Mouse (Mus musculus): ENCODE results near the gene Opcml. TPM values are rescaled to one million over a fixed set of nuclear protein-coding genes. Genes with fewer than 3 reads are reported as not detected.

Gene Opcml
- polyA plus RNA-seq, 2 experiments: 3.7 to 5.5 TPM

DNA sequence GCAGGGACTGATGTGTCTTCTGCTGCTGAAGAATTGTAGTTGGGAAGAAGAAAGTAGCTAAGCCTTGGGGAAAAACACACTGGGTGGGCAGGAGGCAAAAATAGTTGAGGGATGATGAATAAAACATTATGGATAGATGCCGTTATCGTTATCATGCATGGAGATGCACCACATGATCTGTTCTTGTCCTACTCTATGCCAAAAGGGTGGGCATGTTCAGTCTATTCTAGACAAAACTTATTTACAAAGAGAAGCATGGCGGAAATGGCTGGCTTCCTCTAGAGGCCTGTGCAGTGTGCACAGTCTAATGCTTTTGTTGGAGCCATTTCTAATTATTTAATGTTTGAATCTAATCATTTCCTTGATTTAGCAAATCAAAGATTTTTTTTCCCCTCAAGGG is 293.2 kb downstream of the Opcml start:
- no peaks in the 10 kb centered on the region for H3K36me3 ChIP-seq (ENCODE audit: control insufficient read depth, insufficient read depth, low read length)
- no peak overlapping the region for H3K27ac ChIP-seq (replicated peaks; ENCODE audit: low read depth, low read length)
- H3K4me2 ChIP-seq (replicated peaks; ENCODE audit: low read depth, low read length, severe bottlenecking): no peak overlapping the region
- TF ChIP-seq POLR2A (IDR thresholded peaks at IDR 0.05; ENCODE audit: borderline replicate concordance, extremely low read depth, insufficient read depth, insufficient read length): no peak
- H3K4me3 ChIP-seq (replicated peaks; ENCODE audit: low read length): no peak overlapping the region
- 98% methylated on average over 3 of the region's 3 CpGs for WGBS
- H3K9me3 ChIP-seq (ENCODE audit: control insufficient read depth, low read length): no peaks in the 10 kb centered on the region
- no peaks in the 10 kb centered on the region for H3K27me3 ChIP-seq (ENCODE audit: control insufficient read depth, insufficient read depth, low read length)
- no peak overlapping the region for H3K9ac ChIP-seq (ENCODE audit: low read depth, low read length, severe bottlenecking)
- ATAC-seq (ENCODE audit: low FRiP score, low read depth) (no peak), DNase-seq (ENCODE audit: low spot score) (no peak)
- no peaks in the 10 kb centered on the region for H3K4me1 ChIP-seq (ENCODE audit: control insufficient read depth, insufficient read depth, low read length)

DNA sequence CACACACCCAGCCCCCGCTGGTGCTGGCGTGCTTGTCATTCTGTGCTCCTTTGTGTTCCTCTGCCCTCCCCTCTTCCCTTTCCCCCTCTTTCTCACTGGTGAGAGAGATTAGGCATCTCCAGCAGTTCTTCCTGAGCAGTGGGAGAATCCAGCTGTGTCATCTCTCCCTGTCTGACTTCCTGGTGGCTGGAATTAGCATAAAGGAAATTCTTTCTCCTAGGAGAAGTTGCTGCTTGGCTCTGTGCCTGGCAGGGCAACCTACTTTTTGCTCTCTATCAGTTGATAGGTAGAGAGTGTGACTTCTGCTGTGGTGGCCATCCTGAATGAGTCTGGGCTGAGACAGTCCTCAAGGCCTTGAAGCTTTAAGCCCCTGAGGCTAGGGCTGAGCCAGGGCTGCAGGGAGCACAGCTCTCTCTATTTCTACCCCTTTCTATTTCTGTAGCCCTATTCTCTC is 293.7 kb downstream of the Opcml start:
- H3K4me2 ChIP-seq (replicated peaks; ENCODE audit: low read depth, low read length, severe bottlenecking): no peak overlapping the region
- H3K4me1 ChIP-seq (ENCODE audit: control insufficient read depth, insufficient read depth, low read length): no peaks in the 10 kb centered on the region
- no peak overlapping the region for H3K27ac ChIP-seq (replicated peaks; ENCODE audit: low read depth, low read length)
- ATAC-seq (ENCODE audit: low FRiP score, low read depth) (no peak), DNase-seq (ENCODE audit: low spot score) (no peak)
- peaks cover 3% of the 10 kb centered on the region; the same call in 1 of the 2 replicates for H3K27me3 ChIP-seq (ENCODE audit: control insufficient read depth, insufficient read depth, low read length)
- H3K36me3 ChIP-seq (ENCODE audit: control insufficient read depth, insufficient read depth, low read length): no peaks in the 10 kb centered on the region
- TF ChIP-seq POLR2A (IDR thresholded peaks at IDR 0.05; ENCODE audit: borderline replicate concordance, extremely low read depth, insufficient read depth, insufficient read length): no peak
- H3K4me3 ChIP-seq (replicated peaks; ENCODE audit: low read length): no peak overlapping the region
- 50% methylated on average over 2 of the region's 2 CpGs for WGBS
- no peaks in the 10 kb centered on the region for H3K9me3 ChIP-seq (ENCODE audit: control insufficient read depth, low read length)
- no peak overlapping the region for H3K9ac ChIP-seq (ENCODE audit: low read depth, low read length, severe bottlenecking)

DNA sequence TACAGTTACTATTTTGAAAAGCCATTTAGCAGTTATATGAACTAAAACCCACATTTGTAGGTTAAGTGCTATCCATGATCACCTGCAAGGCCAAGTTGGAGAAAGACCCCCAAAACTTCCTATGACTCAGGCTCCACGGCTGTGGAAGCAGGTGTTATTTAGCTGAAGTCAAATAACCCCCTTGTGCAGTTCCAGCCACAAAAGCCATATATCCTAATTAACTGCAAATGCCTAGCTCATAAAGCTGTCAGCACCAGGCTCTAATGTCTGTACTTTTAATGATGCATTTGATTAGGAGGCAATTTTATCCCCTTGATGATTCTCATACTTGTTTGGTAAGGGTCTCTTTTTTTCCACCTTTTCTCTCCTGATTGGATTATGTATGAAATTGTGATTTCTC is 300.8 kb downstream of the Opcml start:
- WGBS: 9% methylated on average over 1 of the region's 1 CpGs
- ATAC-seq (ENCODE audit: low FRiP score, low read depth) (no peak), DNase-seq (ENCODE audit: low spot score) (no peak)
- Histone ChIP-seq H3K36me3 (ENCODE audit: control insufficient read depth, insufficient read depth, low read length) (no peaks in the 10 kb centered on the region), H3K9ac (ENCODE audit: low read depth, low read length, severe bottlenecking) (no peak overlapping the region), H3K27ac (replicated peaks; ENCODE audit: low read depth, low read length) (no peak overlapping the region), H3K4me1 (ENCODE audit: control insufficient read depth, insufficient read depth, low read length) (no peaks in the 10 kb centered on the region), H3K27me3 (ENCODE audit: control insufficient read depth, insufficient read depth, low read length) (peaks cover 10% of the 10 kb centered on the region; the same call in 1 of the 2 replicates), H3K4me2 (replicated peaks; ENCODE audit: low read depth, low read length, severe bottlenecking) (no peak overlapping the region), H3K4me3 (replicated peaks; ENCODE audit: low read length) (no peak overlapping the region), H3K9me3 (ENCODE audit: control insufficient read depth, low read length) (no peaks in the 10 kb centered on the region)
- no peak for TF ChIP-seq POLR2A (IDR thresholded peaks at IDR 0.05; ENCODE audit: borderline replicate concordance, extremely low read depth, insufficient read depth, insufficient read length)

DNA sequence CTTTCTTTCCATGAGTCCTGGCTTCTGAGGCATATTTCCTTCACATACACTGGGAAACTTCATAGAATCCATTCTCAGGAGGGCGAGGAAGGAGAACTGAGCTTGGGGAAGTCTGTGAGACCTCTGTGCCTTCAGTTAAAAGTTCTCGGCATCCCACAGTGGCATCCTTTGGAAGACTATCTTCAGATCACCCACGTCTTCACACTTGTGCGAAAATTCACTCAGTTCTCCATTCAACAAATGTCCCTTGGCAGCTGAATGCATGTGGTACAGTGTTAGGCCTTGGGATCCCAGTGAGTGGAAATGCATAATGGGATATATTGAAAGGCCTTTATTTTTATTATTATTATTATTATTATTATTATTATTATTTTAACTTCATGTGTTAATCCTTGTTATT is 304.1 kb downstream of the Opcml start:
- 89% methylated on average over 4 of the region's 4 CpGs for WGBS
- Histone ChIP-seq H3K4me2 (replicated peaks; ENCODE audit: low read depth, low read length, severe bottlenecking) (no peak overlapping the region), H3K9me3 (ENCODE audit: control insufficient read depth, low read length) (no peaks in the 10 kb centered on the region), H3K4me3 (replicated peaks; ENCODE audit: low read length) (no peak overlapping the region), H3K9ac (ENCODE audit: low read depth, low read length, severe bottlenecking) (no peak overlapping the region), H3K4me1 (ENCODE audit: control insufficient read depth, insufficient read depth, low read length) (no peaks in the 10 kb centered on the region), H3K27ac (replicated peaks; ENCODE audit: low read depth, low read length) (no peak overlapping the region), H3K36me3 (ENCODE audit: control insufficient read depth, insufficient read depth, low read length) (no peaks in the 10 kb centered on the region), H3K27me3 (ENCODE audit: control insufficient read depth, insufficient read depth, low read length) (peaks cover 3% of the 10 kb centered on the region; the same call in 1 of the 2 replicates)
- ATAC-seq (ENCODE audit: low FRiP score, low read depth) (no peak), DNase-seq (ENCODE audit: low spot score) (no peak)
- TF ChIP-seq POLR2A (IDR thresholded peaks at IDR 0.05; ENCODE audit: borderline replicate concordance, extremely low read depth, insufficient read depth, insufficient read length): no peak

DNA sequence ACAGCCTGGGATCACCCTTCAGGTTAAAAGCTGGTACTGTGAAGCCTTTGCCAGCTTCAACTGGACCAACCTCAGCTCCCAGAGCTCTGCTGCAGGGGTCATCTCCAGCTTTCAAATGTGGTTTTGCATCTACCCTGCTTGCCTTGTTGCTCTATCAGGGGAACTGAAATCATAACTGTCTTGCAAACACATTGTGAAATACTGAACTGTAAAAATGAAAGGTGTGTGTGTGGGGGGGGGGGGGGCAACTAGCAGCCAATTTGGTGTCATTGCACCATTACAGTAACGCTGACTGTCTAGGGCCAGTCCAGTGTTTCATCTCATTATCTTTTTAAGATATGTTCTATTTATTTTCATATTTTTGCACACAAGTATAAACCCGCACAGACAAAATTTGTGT is 305.6 kb downstream of the Opcml start:
- Histone ChIP-seq H3K27me3 (ENCODE audit: control insufficient read depth, insufficient read depth, low read length) (no peaks in the 10 kb centered on the region; the same call in 1 of the 2 replicates), H3K4me3 (replicated peaks; ENCODE audit: low read length) (no peak overlapping the region), H3K27ac (replicated peaks; ENCODE audit: low read depth, low read length) (no peak overlapping the region), H3K4me1 (ENCODE audit: control insufficient read depth, insufficient read depth, low read length) (no peaks in the 10 kb centered on the region), H3K36me3 (ENCODE audit: control insufficient read depth, insufficient read depth, low read length) (no peaks in the 10 kb centered on the region), H3K4me2 (replicated peaks; ENCODE audit: low read depth, low read length, severe bottlenecking) (no peak overlapping the region), H3K9me3 (ENCODE audit: control insufficient read depth, low read length) (no peaks in the 10 kb centered on the region), H3K9ac (ENCODE audit: low read depth, low read length, severe bottlenecking) (no peak overlapping the region)
- ATAC-seq (ENCODE audit: low FRiP score, low read depth) (no peak), DNase-seq (ENCODE audit: low spot score) (no peak)
- WGBS: 97% methylated on average over 2 of the region's 2 CpGs
- no peak for TF ChIP-seq POLR2A (IDR thresholded peaks at IDR 0.05; ENCODE audit: borderline replicate concordance, extremely low read depth, insufficient read depth, insufficient read length)

DNA sequence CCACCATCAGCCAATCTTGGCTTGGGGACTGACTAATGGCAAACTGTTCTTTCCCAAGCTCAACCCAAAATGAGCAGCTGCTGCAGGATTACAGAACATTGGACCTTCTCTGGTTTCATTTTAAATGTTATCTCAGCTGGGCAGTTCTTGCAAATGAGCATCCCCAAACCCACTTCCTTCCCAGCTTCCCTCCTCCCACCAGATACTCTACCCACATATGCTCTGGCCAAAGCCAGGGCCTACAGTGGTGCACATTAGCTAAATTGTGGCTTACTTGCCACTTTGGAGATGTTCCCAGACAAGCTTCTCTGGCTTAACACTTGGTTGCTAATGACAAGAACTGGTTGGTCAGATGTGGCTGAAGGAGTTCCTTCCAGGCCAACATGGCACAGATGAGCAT is 311.4 kb downstream of the Opcml start:
- Histone ChIP-seq H3K4me1 (ENCODE audit: control insufficient read depth, insufficient read depth, low read length) (no peaks in the 10 kb centered on the region), H3K9me3 (ENCODE audit: control insufficient read depth, low read length) (no peaks in the 10 kb centered on the region), H3K4me3 (replicated peaks; ENCODE audit: low read length) (no peak overlapping the region), H3K27ac (replicated peaks; ENCODE audit: low read depth, low read length) (no peak overlapping the region), H3K27me3 (ENCODE audit: control insufficient read depth, insufficient read depth, low read length) (no peaks in the 10 kb centered on the region), H3K9ac (ENCODE audit: low read depth, low read length, severe bottlenecking) (no peak overlapping the region), H3K36me3 (ENCODE audit: control insufficient read depth, insufficient read depth, low read length) (no peaks in the 10 kb centered on the region), H3K4me2 (replicated peaks; ENCODE audit: low read depth, low read length, severe bottlenecking) (no peak overlapping the region)
- ATAC-seq (ENCODE audit: low FRiP score, low read depth) (no peak), DNase-seq (ENCODE audit: low spot score) (no peak)
- no peak for TF ChIP-seq POLR2A (IDR thresholded peaks at IDR 0.05; ENCODE audit: borderline replicate concordance, extremely low read depth, insufficient read depth, insufficient read length)

Data from limb, embryonic 14.5 days (tissue).